Mouse (Mus musculus) ovary, postnatal 10 days (tissue): ENCODE measurements around the gene Gm6763.
"Not testable (repeated sequence)": the region's sequence is repeated elsewhere in the genome, so short reads cannot be mapped to it uniquely, and the experiment has no call there.

Source experiments
- DNase-seq: peaks from one replicate; pipeline ENCODE4 v3.0.0; 2022; ENCODE audit warnings: low spot score

Gm6763 gene

GRCm38 (mm10) chr10:104151197-104151596 is at the start of gene Gm6763:
Gm6763 (plus strand) TSS chr10:104151497.
- not testable (repeated sequence) for DNase-seq

DNA sequence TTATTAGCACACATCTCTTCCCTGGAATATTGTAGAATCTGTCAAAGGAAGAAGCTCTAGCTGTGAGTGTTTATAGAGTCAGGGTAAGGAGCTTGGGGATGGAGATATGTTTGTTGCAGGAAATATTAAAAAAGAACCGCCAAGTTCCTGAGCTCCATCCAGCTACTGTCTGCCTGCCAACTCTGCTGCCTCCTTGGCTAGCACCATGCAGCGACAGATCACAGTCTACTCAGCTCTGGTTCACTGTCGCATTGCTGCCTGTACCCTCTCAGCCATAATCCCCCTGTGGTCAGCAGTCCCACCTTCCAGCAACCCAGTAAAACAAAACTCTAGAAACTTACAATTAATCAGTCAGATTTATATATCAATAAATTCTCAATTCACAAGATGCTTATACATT is 41.3 kb upstream of the Gm6763 start:
- no peak for DNase-seq

DNA sequence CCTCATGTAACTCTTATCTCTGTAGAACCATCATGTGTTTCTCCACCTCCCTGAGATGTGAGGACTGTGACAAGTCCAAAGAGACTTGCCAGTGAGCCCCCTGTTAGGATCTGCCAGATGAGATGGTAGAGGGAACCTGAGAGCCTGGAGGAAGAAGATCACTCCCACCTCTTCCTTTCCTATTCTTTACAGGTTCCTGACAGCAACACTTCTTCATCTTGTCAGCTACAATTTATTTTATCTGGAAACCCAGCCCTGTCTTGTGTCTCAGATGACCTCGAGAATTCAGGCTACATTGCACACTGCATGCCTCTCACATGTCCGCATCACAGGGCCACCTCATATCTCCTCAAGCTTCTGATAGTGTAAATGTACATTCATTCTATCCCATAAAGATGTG is 33.0 kb upstream of the Gm6763 start:
- no peak for DNase-seq

DNA sequence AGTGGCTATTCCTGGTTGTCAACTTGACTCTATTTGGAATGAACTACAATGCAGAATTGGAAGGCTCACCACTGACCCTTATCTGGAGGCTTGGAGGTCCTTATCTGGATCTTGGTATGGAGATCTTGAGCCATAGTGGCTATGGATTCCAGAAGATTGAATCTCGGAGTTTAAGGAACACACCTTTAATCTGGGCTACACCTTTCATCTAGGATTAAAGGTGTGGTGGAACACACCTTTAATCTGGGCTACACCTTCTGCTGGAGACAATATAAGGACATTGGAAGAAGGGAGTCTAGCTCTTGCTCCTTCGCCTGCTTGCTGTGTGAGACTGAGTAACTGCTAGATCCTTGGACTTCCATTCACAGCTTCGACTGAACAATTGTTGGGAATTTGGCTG is 8.6 kb upstream of the Gm6763 start, which contains the start of gene Gm21293:
Gene Gm21293, plus strand, starts transcription at position 301 of the 400 bp plus-strand sequence.
- DNase-seq: not testable (repeated sequence)

DNA sequence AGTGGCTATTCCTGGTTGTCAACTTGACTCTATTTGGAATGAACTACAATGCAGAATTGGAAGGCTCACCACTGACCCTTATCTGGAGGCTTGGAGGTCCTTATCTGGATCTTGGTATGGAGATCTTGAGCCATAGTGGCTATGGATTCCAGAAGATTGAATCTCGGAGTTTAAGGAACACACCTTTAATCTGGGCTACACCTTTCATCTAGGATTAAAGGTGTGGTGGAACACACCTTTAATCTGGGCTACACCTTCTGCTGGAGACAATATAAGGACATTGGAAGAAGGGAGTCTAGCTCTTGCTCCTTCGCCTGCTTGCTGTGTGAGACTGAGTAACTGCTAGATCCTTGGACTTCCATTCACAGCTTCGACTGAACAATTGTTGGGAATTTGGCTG is 8.4 kb downstream of the Gm6763 start, which contains the start of gene Gm8764:
Gene Gm8764, plus strand, starts transcription at position 301 of the 400 bp plus-strand sequence.
- not testable (repeated sequence) for DNase-seq

GRCm38 (mm10) chr10:104168215-104168614 is 16.9 kb downstream of the Gm6763 start, which contains the start of gene Gm21304:
Gm21304 (plus strand) TSS chr10:104168515.
- not testable (repeated sequence) for DNase-seq

DNA sequence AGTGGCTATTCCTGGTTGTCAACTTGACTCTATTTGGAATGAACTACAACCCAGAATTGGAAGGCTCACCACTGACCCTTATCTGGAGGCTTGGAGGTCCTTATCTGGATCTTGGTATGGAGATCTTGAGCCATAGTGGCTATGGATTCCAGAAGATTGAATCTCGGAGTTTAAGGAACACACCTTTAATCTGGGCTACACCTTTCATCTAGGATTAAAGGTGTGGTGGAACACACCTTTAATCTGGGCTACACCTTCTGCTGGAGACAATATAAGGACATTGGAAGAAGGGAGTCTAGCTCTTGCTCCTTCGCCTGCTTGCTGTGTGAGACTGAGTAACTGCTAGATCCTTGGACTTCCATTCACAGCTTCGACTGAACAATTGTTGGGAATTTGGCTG is 25.4 kb downstream of the Gm6763 start, which contains the start of gene Gm21312:
Gene Gm21312, plus strand, starts transcription at position 301 of the 400 bp plus-strand sequence.
- DNase-seq: not testable (repeated sequence)

DNA sequence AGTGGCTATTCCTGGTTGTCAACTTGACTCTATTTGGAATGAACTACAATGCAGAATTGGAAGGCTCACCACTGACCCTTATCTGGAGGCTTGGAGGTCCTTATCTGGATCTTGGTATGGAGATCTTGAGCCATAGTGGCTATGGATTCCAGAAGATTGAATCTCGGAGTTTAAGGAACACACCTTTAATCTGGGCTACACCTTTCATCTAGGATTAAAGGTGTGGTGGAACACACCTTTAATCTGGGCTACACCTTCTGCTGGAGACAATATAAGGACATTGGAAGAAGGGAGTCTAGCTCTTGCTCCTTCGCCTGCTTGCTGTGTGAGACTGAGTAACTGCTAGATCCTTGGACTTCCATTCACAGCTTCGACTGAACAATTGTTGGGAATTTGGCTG is 33.9 kb downstream of the Gm6763 start, which contains the start of gene Gm20765:
Gene Gm20765, plus strand, starts transcription at position 301 of the 400 bp plus-strand sequence.
- DNase-seq: not testable (repeated sequence)

GRCm38 (mm10) chr10:104193742-104194141 is 42.4 kb downstream of the Gm6763 start, which contains the start of gene Gm4340:
Gm4340 (plus strand) TSS chr10:104194042.
- DNase-seq: not testable (repeated sequence)
